Mouse (Mus musculus) T-helper 2 cell (primary cell): ENCODE results near the gene Sde2.

Experiments used
- in situ Hi-C: fragments of 300-600 bp; cut with MboI, MseI; formaldehyde crosslinking; loops from one replicate; pipeline ENCODE4 v1.15.1; 2025; ENCODE audit warnings: high pct_unique_total_duplicates

Sde2 gene

GRCm38 (mm10) chr1:180916425-180916824 is 65.5 kb downstream of the Sde2 start:
- in situ Hi-C loops = no loop called here

GRCm38 (mm10) chr1:180917053-180917452 is 66.1 kb downstream of the Sde2 start:
- in situ Hi-C loops = no loop called here
